Mouse (Mus musculus) embryo, embryonic 10 days (tissue): ENCODE measurements around the gene Casq2.

Experiments
- DNase-seq: peaks from one replicate; pipeline ENCODE4 v3.0.0-alpha.2; 2015; ENCODE audit warnings: low spot score

The Casq2 gene

GRCm38 (mm10) chr3:102193488-102194290 is 107.5 kb downstream of the Casq2 start:
- peak; percentile 78 for DNase-seq

GRCm38 (mm10) chr3:102194291-102195051 is 108.3 kb downstream of the Casq2 start:
- DNase-seq: peak; percentile 54

DNA sequence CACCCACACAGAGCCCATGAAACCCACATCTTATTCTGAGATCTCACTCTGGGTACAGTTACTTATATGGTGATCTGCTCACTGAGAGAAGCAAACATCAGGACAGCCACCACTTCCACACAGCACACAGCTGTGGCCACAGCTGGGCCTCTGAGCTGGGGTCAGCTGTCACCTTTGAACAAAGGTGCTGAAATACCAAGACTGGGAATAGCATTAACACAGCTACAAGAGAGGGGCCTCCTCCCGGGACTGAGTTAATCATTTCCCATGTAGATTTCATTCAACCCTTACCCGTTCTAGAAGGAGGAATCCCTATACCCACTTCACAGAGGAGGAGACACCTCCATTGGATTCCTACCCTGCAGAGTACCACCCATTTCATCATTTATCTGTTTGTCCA is 109.5 kb downstream of the Casq2 start:
- DNase-seq: no peak
